Mouse (Mus musculus) naive thymus-derived CD4-positive, alpha-beta T cell, adult 2 months (primary cell): ENCODE data around the gene Spsb1.

Experiments
- DNase-seq: peaks from one replicate; pipeline ENCODE4 v3.0.0-alpha.2; 2011; ENCODE audit warnings: low read depth

Spsb1 gene

GRCm38 (mm10) chr4:149913709-149914370 lies 41.0 kb downstream of the Spsb1 start:
- DNase-seq: no peak

GRCm38 (mm10) chr4:149912451-149912850 lies 42.4 kb downstream of the Spsb1 start:
- DNase-seq: peak; percentile 69

GRCm38 (mm10) chr4:149910558-149910957 lies 44.3 kb downstream of the Spsb1 start:
- no peak for DNase-seq

- DNase-seq: no peak
These were observed 45.3 kb downstream of the Spsb1 start for GRCm38 (mm10) chr4:149909551-149909950.

- DNase-seq: no peak
These were observed 45.9 kb downstream of the Spsb1 start for GRCm38 (mm10) chr4:149908923-149909322.

GRCm38 (mm10) chr4:149907656-149908055 lies 47.2 kb downstream of the Spsb1 start:
- DNase-seq: no peak

GRCm38 (mm10) chr4:149906921-149907320 lies 47.9 kb downstream of the Spsb1 start:
- no peak for DNase-seq

- DNase-seq: no peak
These were observed 49.4 kb downstream of the Spsb1 start for GRCm38 (mm10) chr4:149905302-149905974.

GRCm38 (mm10) chr4:149903026-149903425 lies 51.8 kb downstream of the Spsb1 start:
- no peak for DNase-seq

GRCm38 (mm10) chr4:149901349-149901782 lies 53.5 kb downstream of the Spsb1 start:
- DNase-seq: no peak

- DNase-seq: no peak
These were observed 57.1 kb downstream of the Spsb1 start for GRCm38 (mm10) chr4:149897661-149898260.

GRCm38 (mm10) chr4:149896024-149896538 lies 58.8 kb downstream of the Spsb1 start:
- DNase-seq: no peak

- DNase-seq: no peak
These were observed 59.6 kb downstream of the Spsb1 start for GRCm38 (mm10) chr4:149895226-149895625.

- no peak for DNase-seq
These were observed 60.5 kb downstream of the Spsb1 start for GRCm38 (mm10) chr4:149894300-149894699.

- no peak for DNase-seq
These were observed 61.2 kb downstream of the Spsb1 start for GRCm38 (mm10) chr4:149893611-149894151.

GRCm38 (mm10) chr4:149891172-149891960 lies 63.5 kb downstream of the Spsb1 start:
- no peak for DNase-seq

- DNase-seq: no peak
These were observed 64.3 kb downstream of the Spsb1 start for GRCm38 (mm10) chr4:149890551-149890950.

GRCm38 (mm10) chr4:149889851-149890250 lies 65.0 kb downstream of the Spsb1 start:
- DNase-seq: peak; percentile 59

GRCm38 (mm10) chr4:149888736-149889470 lies 65.9 kb downstream of the Spsb1 start:
- peak; percentile 59 for DNase-seq

- DNase-seq: no peak
These were observed 66.7 kb downstream of the Spsb1 start for GRCm38 (mm10) chr4:149888156-149888555.
